Mouse (Mus musculus): ENCODE results near the gene Olfr1223. TPM values are rescaled to one million over a fixed set of nuclear protein-coding genes. Genes with fewer than 3 reads are reported as not detected.
"Not testable (repeated sequence)": the region's sequence is repeated elsewhere in the genome, so short reads cannot be mapped to it uniquely, and the experiment has no call there.

The Olfr1223 gene
- not detected for total RNA-seq (2022)

DNA sequence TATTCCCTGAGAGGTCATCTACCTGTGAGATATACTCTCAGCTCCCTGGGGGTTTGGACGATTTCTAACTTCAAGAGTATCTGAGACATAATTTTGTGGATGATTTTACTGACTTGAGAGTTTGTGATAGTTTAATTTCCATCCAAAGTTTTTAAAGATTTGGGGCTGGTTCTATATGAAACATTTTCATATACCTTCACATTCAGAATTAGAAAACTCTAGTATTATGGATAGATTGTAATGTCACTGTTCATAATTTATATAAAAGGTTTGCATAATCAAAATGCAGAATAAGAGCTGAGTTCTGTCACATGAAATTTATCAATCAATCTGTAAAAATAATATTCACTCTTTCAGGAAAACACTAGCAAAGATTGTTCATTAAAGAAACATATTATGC is at the start of gene Olfr1223:
TSS of gene Olfr1223 (minus strand) at position 101 of the 400 bp plus-strand sequence.
- no peak for DNase-seq (ENCODE audit: low spot score in 2 of 2)

DNA sequence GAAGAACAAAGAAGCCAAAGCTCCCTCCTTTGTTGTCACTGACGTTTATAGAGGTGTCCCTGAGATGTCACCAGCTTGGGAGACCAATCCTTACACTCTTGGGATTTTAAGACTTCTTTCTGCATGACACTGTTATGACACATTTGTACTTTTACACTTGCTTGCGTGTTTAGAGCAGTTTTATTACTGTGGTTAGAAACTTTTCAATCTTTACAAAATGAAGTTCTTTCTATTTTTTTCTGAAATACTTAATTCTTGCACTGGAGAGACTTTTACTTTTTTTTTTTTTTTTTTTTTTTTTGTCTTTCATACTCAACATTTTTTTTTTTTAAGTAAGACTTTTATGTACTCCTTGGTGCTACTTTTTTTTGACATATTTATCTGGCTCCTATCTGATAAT is 48.6 kb upstream of the Olfr1223 start, which contains the start of gene Olfr1226:
TSS of gene Olfr1226 (minus strand) at position 101 of the 400 bp plus-strand sequence.
- DNase-seq (ENCODE audit: low spot score in 2 of 2), result no peak

DNA sequence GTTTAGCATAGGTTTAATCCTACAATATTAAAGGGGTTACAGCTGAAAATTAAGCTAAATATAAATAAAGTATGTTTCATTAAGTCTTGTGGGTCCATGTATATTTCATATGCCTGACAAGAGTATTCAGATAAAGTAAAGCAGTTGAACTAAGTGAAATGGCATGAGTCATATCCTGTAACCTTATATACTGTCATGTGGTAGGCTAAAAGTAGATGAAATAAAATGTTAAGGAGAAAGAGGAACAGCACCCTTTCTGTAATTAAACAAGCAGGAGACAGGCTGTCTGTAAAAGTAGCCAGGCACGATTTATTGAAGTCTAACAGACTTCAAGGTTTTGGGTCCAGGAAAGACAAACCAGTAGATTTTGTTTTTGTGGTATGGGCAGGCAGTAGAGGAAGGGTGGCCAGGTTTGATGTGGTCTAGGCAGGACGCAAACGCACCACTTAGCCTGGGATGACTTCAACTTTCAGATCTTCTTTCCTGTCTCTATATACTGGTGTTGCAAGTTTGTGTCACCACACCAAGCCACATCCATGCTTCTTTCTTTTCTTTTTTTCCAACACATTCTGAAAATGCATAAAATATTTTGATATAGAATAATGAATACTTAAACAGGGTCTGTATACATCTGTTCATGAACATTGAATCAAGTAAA is 45.1 kb upstream of the Olfr1223 start:
- no peak for DNase-seq (ENCODE audit: low spot score in 2 of 2)

DNA sequence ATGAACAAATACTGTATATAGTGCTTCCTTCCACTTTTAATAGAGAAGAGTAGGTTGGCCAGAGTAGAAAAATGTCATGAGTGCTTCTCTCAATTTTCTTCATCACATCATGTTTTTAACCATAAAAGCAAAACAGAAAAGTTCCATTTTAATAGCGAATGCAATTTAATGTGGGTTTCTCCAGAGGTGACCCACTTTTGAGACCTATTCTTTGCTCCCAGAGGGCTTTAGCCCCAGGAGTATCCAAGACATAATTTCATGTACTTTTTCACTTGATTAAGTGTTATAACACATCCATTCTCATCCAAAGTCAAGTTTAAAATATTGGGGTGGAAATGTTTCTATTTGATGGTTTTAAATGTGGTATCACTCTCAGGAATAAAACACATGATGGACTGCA is 23.2 kb upstream of the Olfr1223 start, which contains the start of gene Olfr1225:
TSS of gene Olfr1225 (minus strand) at position 101 of the 400 bp plus-strand sequence.
- DNase-seq (ENCODE audit: low spot score in 2 of 2), result no peak

DNA sequence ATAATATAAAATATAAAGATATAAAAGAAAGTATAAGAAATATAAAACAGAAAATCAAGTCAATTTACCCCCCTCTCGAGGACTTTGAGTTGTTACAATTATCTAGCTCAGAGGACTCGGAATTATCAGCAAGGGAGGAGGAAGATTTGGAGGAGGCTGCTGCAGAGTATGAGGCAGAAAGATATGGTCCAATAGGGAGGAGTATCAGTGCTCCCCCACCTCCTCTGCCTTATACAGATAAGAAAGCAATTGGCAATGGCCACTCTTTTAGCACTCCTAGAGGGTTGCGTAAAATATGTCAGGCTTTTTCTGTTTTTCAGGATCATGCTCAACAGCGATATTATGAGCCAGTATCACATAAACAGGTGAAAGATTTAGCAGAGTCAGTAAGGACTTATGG is 13.4 kb upstream of the Olfr1223 start:
- not testable (repeated sequence) for DNase-seq (ENCODE audit: low spot score in 2 of 2)

DNA sequence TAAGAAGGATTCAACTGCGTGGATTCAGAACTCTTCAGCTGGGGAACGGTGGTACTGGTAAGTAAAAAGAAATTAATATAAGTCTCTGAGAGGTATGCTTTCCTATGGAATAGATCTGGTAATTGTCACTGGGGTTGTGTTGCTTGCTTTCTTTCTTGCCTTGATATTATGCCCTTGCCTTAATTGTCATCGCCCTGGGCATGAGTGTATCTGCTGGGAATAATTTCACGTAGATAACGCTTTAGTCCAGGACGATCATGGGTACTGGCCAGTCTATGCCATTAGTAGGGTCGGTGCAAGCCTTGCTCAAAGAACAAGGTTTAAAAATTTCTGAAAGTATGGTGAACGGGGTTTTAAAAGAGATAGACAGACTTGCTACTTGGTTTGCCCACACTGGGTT is 12.6 kb upstream of the Olfr1223 start, which contains the start of gene Olfr1224-ps1:
TSS of gene Olfr1224-ps1 (minus strand) at position 101 of the 400 bp plus-strand sequence.
- DNase-seq (ENCODE audit: low spot score in 2 of 2), result not testable (repeated sequence)

DNA sequence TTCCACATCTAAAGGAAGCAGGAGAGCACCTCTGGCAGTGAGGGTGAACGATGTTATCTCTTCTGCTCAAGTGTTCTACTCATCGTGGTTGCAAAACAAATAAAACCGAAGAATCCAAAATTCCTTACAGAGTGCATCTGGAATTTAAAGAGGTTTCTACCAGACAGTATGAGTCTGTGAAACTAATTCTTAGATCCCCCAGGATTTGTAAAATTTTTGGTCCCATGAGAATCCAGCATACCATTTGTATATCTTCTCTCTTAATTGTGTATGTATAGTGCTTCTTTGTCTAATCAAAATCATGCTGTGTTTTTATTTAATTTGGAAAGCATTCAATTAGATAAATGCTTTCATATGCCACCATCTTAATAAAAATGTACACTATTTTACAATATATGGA is 18.4 kb downstream of the Olfr1223 start, which contains the start of gene Olfr1222:
TSS of gene Olfr1222 (minus strand) at position 101 of the 400 bp plus-strand sequence.
- no peak for DNase-seq (ENCODE audit: low spot score in 2 of 2)

DNA sequence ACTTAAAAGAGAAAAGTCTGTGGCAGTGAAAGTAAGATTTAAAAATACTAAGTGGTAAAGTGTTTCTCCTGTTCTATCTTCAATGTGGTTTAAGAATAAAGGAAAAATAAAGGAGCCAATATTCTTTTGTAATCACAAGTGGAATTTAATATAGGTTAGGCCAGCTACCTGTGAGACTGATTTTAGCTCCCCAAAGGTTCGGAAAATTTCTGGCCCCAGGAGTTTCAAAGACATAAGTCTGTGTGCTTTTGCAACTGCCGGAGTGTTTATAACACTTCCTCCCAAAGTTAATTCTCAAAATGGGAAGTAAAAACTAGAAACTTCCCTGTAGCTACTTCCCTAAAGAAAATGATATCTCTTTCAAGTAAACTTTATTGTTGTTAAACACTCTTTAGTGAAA is 34.2 kb downstream of the Olfr1223 start, which contains the start of gene Olfr1221:
TSS of gene Olfr1221 (minus strand) at position 101 of the 400 bp plus-strand sequence.
- no peak for DNase-seq (ENCODE audit: low spot score in 2 of 2)

DNA sequence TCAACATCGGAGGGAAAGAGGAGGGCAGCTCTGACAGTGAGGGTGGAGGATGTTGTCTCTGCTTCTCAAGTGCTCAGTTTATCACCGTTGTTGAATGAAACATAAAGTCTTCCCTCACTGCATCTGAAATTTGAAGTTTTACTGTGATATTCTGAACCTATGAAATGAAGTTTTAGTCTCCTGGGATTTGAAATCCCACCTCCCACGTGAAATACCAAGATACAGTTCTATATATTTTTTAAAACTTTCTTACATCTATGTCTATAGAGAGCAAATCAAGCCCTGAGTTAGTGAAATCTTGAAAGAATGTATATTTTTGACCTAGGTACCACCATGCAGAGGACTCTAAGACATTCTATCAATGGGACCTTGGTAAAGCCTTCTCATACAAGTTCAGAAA is 44.6 kb downstream of the Olfr1223 start, which contains the start of gene Olfr1220:
TSS of gene Olfr1220 (minus strand) at position 101 of the 400 bp plus-strand sequence.
- no peak for DNase-seq (ENCODE audit: low spot score in 2 of 2)

DNA sequence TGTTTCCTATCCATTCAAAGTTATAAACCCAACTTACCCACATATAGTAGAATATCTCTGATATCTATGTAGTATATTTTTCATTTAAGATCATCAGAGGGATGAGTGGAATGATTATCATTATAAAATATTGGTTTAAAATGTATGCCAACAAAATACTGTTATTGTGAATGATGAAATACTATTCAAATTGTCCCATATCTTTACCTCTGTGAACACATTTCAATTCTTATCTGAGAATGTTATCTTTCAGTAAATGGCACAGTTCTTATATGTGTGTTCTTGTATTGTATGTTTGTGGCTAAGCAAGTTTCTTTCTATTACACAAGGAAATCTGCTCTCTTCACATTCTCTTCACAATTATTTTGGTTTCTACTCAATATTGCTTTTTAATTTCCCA is 45.7 kb downstream of the Olfr1223 start:
- DNase-seq (ENCODE audit: low spot score in 2 of 2), result no peak

DNA sequence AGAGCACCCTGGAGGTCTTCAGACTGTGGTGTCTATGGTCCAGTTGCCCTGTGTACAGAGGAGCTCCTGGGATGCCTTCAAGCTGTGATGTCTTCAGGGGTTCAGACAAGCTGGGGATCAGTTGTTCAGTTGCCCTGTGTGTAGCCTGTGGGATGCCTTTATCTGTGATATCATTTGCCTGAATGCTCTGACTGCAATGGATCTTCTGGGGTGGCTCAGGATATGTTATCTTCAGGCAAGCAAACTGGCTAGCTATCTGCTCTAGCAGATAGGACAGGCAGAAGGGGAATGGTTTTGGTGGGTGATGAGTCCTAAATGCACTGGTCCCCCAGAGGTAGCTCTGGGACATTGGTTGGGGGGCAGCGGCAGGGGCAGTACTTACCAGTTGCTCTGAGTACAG is 57.5 kb downstream of the Olfr1223 start:
- DNase-seq (ENCODE audit: low spot score in 2 of 2), result no peak

Other genes starting within 250 kb of the Olfr1223 start
- gene Olfr1208, start 249.2 kb downstream of the Olfr1223 start, total RNA-seq (2022), result not detected
- not detected for gene Olfr1209, start 236.4 kb downstream of the Olfr1223 start, total RNA-seq (2022)
- gene Olfr1211, start 213.4 kb downstream of the Olfr1223 start, total RNA-seq (2022), result not detected
- gene Olfr1212, start 197.6 kb downstream of the Olfr1223 start, total RNA-seq (2022), result not detected
- gene Gm13762, start 171.3 kb downstream of the Olfr1223 start, total RNA-seq (2022), result not detected
- gene Olfr1214, start 158.9 kb downstream of the Olfr1223 start, total RNA-seq (2022), result not detected
- not detected for gene Olfr1215, start 144.6 kb downstream of the Olfr1223 start, total RNA-seq (2022)
- not detected for gene Olfr1216, start 133.2 kb downstream of the Olfr1223 start, total RNA-seq (2022)
- gene Olfr1217, start 119.5 kb downstream of the Olfr1223 start, total RNA-seq (2022), result not detected
- not detected for gene Olfr1218, start 90.4 kb downstream of the Olfr1223 start, total RNA-seq (2022)
- gene Olfr1219, start 68.0 kb downstream of the Olfr1223 start, total RNA-seq (2022), result not detected
- gene Olfr1220, start 44.7 kb downstream of the Olfr1223 start, total RNA-seq (2022), result not detected
- not detected for gene Olfr1221, start 34.3 kb downstream of the Olfr1223 start, total RNA-seq (2022)
- gene Olfr1222, start 18.5 kb downstream of the Olfr1223 start, total RNA-seq (2022), result not detected
- not detected for gene Olfr1224-ps1, start 12.5 kb upstream of the Olfr1223 start, total RNA-seq (2022)
- not detected for gene Olfr1225, start 23.1 kb upstream of the Olfr1223 start, total RNA-seq (2022)
- not detected for gene Olfr1226, start 48.5 kb upstream of the Olfr1223 start, total RNA-seq (2022)
- not detected for gene Olfr1228, start 102.5 kb upstream of the Olfr1223 start, total RNA-seq (2022)
- not detected for gene Olfr1229, start 136.5 kb upstream of the Olfr1223 start, total RNA-seq (2022)
- not detected for gene Olfr1230, start 145.7 kb upstream of the Olfr1223 start, total RNA-seq (2022)
- gene Olfr1231, start 155.5 kb upstream of the Olfr1223 start, total RNA-seq (2022), result not detected
- gene Olfr1232, start 178.1 kb upstream of the Olfr1223 start, total RNA-seq (2022), result not detected
- not detected for gene Olfr1233, start 190.8 kb upstream of the Olfr1223 start, total RNA-seq (2022)
- gene Olfr1234, start 213.3 kb upstream of the Olfr1223 start, total RNA-seq (2022), result not detected